Mouse (Mus musculus) spleen, adult 12 weeks (tissue): ENCODE measurements around the gene Ascc3.

Source experiments
- DNase-seq: peaks from one replicate; pipeline ENCODE4 v3.0.0; 2022; ENCODE audit warnings: low spot score

The Ascc3 gene

DNA sequence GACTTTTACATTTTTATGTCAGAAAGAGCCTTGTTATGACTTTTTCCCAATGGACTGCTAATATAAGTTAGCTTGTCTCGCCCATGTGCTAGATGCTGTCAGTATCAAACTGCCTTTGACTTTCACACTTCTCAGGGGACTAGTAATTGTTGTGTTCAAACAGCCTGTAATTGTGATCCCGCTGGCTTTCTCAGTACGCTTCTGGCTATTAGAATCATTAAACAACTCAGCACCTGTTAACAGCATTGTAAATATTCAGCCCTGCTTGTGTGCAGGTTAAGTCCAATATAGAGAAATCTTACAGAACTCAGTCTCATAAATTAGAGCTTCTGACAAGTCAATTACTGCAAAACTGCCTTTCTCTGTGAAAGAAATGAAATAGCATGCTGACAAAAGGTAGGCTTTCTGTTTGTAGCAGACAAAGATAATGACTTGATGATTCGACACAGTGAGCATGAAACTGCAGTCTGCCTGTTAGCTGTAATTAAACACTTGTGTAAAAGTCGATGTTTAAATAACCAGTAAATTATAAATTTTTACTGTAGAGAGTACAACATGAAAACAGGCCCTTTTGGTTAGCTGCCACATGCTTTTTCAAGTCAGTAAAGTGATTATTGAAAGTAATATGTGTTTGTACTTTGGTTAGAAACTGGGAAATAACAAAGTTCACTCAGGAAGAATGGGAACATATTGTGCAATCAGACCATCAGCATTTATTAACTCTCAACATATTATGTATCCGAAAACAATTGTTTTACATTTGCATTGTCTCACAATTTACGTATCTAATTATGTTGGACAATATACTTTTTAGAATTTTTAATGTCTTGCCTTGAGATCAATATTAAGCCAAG, 171.2 kb downstream of the Ascc3 start:
- no peak for DNase-seq

- DNase-seq, result no peak
Observed at GRCm38 (mm10) chr10:50772811-50773210, 180.3 kb downstream of the Ascc3 start.

DNA sequence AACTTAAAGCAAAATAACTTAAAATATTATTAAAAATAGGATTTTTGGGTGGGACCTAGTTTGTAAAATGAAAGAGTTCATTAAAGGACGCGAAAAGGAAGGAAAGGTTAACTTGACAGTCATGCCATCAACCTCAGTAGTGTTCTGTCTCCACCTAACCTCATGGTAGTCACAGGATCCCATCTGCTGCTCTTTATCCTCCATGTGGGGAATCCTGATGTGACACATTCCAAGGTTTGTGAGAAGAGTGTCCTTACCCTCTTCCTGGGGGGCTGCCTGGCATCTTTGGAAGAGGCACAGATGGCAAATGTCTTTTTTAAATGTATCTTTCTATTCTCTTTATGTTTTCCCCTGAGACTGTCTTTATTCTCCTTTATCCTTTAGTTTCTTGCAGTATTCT, 181.4 kb downstream of the Ascc3 start:
- no peak for DNase-seq

- no peak for DNase-seq
Observed at GRCm38 (mm10) chr10:50792840-50793239, 200.4 kb downstream of the Ascc3 start.

- DNase-seq, result no peak
Observed at GRCm38 (mm10) chr10:50801594-50801993, 209.1 kb downstream of the Ascc3 start.

GRCm38 (mm10) chr10:50802380-50802779, 209.9 kb downstream of the Ascc3 start:
- DNase-seq, result no peak

DNA sequence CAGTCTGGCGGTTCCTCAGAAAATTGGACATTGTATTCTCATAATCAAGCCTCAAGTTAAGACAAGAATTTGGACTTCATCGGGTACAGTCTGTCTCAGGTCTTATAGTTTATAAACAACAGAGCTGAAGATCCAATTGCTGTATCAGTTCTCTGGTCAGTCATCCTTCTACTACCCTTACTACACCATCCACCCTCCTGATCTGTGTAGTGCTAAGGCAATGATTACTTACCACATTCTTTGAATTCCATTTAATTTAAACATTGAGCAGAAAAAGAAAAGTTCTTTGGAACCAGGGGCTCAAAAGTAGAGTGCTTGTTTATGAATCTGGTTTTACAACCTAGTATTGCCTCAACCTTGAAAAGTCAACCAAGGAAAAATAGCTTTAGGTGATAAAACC, 213.7 kb downstream of the Ascc3 start:
- DNase-seq, result no peak

DNA sequence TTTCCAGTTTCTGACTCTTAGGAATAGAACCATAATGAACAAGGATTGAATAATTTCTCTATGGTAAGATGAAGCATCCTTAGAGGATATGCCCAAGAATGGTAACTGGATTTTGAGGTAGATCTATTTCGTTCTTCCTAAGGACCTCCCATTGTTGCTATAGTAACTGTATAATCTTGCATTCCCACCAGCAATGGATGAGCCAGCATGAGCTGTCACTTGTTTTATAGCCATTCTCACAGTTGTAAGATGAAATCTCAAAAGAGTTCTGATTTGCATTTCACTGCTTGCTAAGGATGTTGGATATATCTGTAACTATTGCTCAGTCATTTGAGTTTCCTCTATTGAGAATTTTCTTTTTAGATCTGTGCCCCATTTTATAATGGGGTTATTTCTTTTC, 229.9 kb downstream of the Ascc3 start:
- DNase-seq, result no peak

DNA sequence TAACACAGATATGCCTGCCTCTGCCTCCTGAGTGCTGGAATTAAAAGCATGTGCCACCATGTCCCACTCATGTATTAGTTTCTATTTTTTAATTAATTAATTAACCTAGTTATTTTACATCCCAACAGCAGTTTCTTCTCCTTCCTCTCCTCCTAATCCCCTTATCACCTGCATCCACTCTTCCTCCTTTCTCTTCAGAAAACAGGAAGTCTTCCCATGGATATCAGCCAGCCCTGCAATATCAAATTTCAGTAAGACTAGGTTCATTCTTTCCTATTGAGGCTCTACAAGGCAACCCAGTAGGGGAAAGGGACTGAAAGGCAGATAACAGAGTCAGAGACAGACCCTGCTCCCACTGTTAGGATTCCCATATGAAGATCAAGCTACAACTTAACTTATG, 234.4 kb downstream of the Ascc3 start:
- no peak for DNase-seq

DNA sequence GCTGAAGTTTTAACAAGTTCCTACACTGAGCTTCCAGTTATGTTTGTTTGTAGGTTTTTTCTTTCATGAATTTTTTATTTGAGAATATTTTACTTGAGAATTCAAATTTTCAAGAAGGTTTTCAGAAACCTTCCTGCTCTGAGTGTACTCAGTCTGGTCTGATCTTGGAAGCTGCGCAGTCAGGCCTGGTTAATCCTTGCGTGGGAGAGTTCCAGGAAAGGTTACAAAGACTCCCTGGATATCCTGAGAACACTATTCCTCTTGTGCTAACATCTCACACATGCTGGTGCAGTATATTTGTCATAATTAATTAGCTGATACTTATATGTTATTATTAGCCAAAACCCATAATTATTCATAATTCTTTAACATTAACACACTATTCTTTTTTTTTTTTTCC, 242.1 kb downstream of the Ascc3 start:
- no peak for DNase-seq

DNA sequence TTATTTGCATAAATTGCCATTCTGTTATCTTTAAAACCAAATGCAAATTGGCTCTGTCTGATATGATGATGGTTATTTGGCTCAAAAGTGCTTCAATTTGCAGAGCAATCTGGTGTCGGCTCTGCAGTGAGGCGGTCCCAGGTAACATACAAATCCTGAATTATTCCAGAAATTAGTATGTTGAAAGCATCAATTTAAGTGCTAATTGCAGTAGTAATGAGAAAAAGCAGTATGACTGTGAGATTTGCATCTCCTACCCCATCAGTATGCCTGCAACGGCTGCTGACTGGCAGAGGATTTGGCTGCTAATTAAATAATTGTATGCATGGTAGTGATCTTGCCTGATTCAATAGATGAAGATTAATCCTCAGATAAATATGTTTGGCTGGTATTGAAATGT, 250.9 kb downstream of the Ascc3 start:
- DNase-seq, result no peak

DNA sequence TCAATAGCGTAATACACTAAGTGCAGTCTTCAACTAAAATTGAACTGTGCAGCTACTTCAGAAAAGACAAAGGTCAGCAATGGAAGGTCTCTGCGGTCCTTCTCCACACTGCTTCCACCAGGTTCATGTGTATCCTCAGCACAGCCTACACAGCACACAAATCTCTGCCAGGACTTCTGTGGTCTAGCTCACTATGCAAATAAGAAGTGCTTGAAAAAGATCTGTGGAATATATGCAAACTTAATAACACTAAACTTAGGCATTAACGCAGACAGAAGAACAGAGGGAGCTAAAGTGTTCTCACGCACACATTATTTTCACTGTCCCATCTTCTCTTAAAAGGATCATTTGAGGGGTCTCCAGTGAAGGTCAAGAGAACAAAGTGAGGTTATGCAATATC, 275.7 kb downstream of the Ascc3 start:
- DNase-seq, result no peak

GRCm38 (mm10) chr10:50876952-50877351, 284.5 kb downstream of the Ascc3 start:
- no peak for DNase-seq

- no peak for DNase-seq
Observed at GRCm38 (mm10) chr10:50881476-50882069, 289.1 kb downstream of the Ascc3 start.

- DNase-seq, result no peak
Observed at GRCm38 (mm10) chr10:50882366-50882765, 289.9 kb downstream of the Ascc3 start.

- DNase-seq, result no peak
Observed at GRCm38 (mm10) chr10:50886305-50886704, 293.8 kb downstream of the Ascc3 start.

DNA sequence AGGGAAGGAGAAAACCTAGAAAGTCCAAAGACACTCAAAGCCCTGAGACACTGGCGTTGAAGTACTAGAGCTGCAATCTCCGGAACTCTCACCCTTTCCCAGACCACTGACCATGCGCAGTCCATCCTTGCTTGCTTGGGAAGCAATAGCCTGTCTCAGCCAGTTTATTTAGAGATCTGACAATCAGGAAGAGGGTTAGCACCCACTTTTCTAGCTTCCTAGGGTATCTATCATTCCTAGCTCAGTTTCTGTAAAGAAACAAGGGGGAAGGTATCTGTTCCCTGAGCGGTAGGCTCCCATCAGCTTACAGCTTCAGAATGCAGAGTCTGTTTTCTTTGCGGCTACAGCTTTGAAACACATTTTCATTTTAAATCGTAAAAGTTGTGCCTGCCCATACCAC, 298.2 kb downstream of the Ascc3 start:
- DNase-seq, result no peak

DNA sequence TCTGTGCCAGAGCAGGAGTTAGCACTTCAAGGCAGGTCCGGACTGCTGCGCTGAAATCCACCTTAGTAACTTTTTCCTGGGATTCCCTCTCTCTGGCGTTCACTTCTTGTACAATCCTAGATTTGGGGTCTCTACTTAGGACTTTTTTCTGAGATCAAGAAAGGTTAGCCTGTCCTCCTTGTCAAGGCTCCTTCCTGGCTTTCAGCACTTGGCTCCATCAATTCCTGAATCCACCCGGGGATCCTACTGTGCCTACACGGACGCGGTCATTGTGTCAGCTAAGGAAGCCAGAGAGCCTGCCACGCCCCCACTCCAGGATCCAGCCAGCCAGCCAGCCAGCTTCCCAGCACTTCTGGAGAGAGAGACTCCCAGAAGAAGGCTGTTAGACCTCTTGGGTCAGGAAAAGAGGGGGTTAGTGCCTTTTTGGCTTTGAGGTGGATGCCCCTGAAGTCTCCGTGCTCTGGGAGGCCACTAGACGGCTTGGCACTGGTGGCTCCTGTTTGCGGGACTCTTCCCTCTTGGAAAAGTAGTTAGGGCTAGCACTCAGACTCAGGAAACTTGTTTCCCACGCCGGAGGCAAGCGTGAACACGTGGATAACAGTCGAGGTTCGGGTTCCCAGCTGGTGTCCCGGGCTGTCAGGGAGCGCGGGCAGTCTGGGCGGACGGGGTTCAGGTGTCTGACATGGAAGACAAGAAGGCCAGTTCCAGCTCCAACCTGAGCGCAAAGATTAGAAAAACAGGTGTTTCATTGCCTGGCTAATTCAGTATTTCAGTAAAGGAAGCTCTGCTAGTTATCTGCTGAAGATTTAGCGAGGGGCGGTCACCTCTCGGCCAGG, 299.6 kb downstream of the Ascc3 start:
- DNase-seq, result no peak

DNA sequence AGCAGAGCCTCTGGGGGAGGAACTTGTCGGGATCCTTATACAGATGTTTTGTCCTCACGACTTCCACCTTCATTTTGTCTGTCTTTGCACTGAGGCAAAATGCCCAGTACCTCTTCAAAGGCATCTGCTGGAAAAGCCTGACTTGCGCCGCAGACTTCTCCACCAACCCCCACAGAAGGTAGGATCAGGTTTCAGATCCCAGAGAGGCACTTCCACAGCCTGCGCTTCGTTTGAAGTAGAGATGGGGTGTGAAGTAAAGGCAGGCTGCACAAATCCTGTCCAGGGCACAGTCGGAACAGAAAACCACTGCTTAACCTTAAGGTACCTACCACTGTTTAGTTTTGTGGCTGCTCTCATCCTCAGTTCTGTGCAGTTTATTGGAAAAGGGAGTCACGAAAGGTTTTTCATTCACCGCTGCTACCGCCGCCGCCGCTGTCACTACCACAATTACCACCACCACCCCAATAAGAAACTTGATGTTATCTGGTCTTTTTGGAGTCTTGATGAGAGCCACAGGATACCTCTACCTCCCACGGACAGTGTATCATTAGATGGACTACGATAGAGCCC, 300.4 kb downstream of the Ascc3 start:
- no peak for DNase-seq

DNA sequence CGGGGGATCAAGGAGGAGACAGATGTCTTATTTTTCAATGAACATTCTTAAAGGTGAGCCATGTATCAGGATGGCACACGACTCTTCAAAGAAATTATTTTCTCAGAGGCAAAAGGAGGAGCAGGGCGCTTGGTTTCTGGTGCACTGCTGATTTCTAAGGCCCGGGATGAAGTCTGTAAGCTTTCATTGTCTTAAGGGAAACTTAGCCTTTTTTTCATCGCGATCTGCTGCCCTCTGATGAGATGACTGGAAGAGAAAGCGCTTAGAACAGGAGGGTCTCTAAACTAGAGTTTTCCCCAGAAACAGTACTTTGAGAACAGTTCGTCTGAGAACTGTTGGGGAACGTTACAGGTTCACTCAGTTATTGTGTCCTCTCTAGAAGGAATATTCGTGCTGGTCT, 301.1 kb downstream of the Ascc3 start:
- no peak for DNase-seq

- no peak for DNase-seq
Observed at GRCm38 (mm10) chr10:50894170-50894991, 301.9 kb downstream of the Ascc3 start, which contains the start of gene Sim1. Gene Sim1 (plus strand): TSS chr10:50894754.
